Mouse (Mus musculus) kidney, adult 2 months (tissue): Measurements from ENCODE around the gene Olfr1184.

ENCODE experiments used
- CTCF ChIP-seq: fragments of 200-500 bp; conservative IDR thresholded peaks from 2 replicates; pipeline ENCODE4 v1.5.1; 2011; ENCODE audit warnings: low read depth, mild to moderate bottlenecking, control low read depth, low read length, moderate library complexity, mixed read lengths; ENCODE audit not compliant: insufficient read depth, insufficient read length
- POLR2A ChIP-seq: fragments of 200-500 bp; IDR thresholded peaks from one replicate; pipeline ENCODE4 v1.6.1; 2011; ENCODE audit warnings: low read depth, low read length, control low read depth

- TF ChIP-seq CTCF (no peak), POLR2A (no peak)
These were observed 42.3 kb downstream of the Olfr1184 start for GRCm38 (mm10) chr2:88525720-88526119.
